Mouse (Mus musculus): ENCODE results near the gene Rufy3. TPM values are rescaled to one million over a fixed set of nuclear protein-coding genes. Genes with fewer than 3 reads are reported as not detected.

Gene Rufy3
- total and polyA plus RNA-seq, 3 experiments, result 13.6 to 22.3 (median 17.4) TPM

DNA sequence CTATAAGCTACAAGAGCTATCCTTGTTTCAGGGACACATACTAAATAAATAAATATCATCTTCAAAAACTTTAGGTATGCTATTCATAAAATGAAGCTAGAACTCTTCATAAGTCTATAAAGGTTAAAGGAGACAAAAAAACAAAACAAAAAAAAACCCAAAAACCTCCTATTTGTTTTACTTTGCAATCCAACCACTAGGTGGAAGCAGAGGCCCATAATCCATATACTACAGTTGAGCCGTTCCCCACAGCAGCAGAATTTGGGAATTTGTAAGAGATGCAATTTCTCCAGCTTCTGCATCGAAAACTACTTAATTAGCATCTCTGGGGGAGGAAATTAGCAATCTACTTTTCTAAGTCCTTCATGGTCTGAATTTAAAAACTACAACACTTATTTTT lies 45.6 kb upstream of the Rufy3 start:
- DNase-seq (ENCODE audit: extremely low read depth), result peak; percentile 65
- H3K9ac ChIP-seq (ENCODE audit: insufficient read depth, low read depth), result no peak overlapping the region
- no peak for TF ChIP-seq CHD1 (IDR thresholded peaks at IDR 0.05; ENCODE audit: low read depth, low read length)
- TF ChIP-seq CTCF (conservative IDR thresholded peaks at IDR 0.05 in 1 of 2, IDR thresholded peaks at IDR 0.05 in 1 of 2; ENCODE audit: low read depth in 2 of 2, low read length in 2 of 2), result peak; percentile 38 to 92; a peak in 3 of 4 replicates
- TF ChIP-seq HCFC1 (IDR thresholded peaks at IDR 0.05; ENCODE audit: low read depth, low read length), result no peak
- no peak for TF ChIP-seq GABPA (IDR thresholded peaks at IDR 0.05; ENCODE audit: insufficient replicate concordance, low read depth, low read length)
- TF ChIP-seq JUND (conservative IDR thresholded peaks at IDR 0.05; ENCODE audit: low read depth, low read length), result peak; percentile 60
- no peak for TF ChIP-seq USF1 (IDR thresholded peaks at IDR 0.05; ENCODE audit: low read depth, low read length)
- TF ChIP-seq MAZ (IDR thresholded peaks at IDR 0.05; ENCODE audit: low read depth, low read length), result no peak
- TF ChIP-seq MYC (IDR thresholded peaks at IDR 0.05; ENCODE audit: low read depth, low read length), result no peak
- no peak for TF ChIP-seq ETS1 (conservative IDR thresholded peaks at IDR 0.05; ENCODE audit: low read depth, low read length)
- peak; percentile 87 for TF ChIP-seq ZC3H11A (IDR thresholded peaks at IDR 0.05; ENCODE audit: low read depth, low read length)
- TF ChIP-seq NRF1 (IDR thresholded peaks at IDR 0.05; ENCODE audit: low read depth, low read length), result no peak
- TF ChIP-seq SMC3 (IDR thresholded peaks at IDR 0.05; ENCODE audit: low read depth, low read length), result peak; percentile 94
- no peak for TF ChIP-seq ELF1 (IDR thresholded peaks at IDR 0.05; ENCODE audit: low read depth, low read length)
- TF ChIP-seq JUN (IDR thresholded peaks at IDR 0.05; ENCODE audit: insufficient read depth, low read depth, low read length), result no peak
- TF ChIP-seq MAX (IDR thresholded peaks at IDR 0.05; ENCODE audit: low read length), result no peak
- no peak for TF ChIP-seq MEF2A (IDR thresholded peaks at IDR 0.05; ENCODE audit: borderline replicate concordance, low read depth, low read length)
- TF ChIP-seq CHD2 (IDR thresholded peaks at IDR 0.05; ENCODE audit: low read length), result no peak
- TF ChIP-seq USF2 (conservative IDR thresholded peaks at IDR 0.05; ENCODE audit: low read depth, low read length), result no peak
- TF ChIP-seq ZKSCAN1 (IDR thresholded peaks at IDR 0.05; ENCODE audit: borderline replicate concordance, low read depth, low read length), result no peak; the same call in 1 of the 2 replicates
- TF ChIP-seq TBP (conservative IDR thresholded peaks at IDR 0.05; ENCODE audit: low read depth, low read length), result no peak
- TF ChIP-seq NELFE (IDR thresholded peaks at IDR 0.05; ENCODE audit: low read depth, low read length), result peak; percentile 43; the same call in 1 of the 2 replicates
- TF ChIP-seq IRF4 (IDR thresholded peaks at IDR 0.05; ENCODE audit: low read depth, low read length), result peak; percentile 52; the same call in 1 of the 2 replicates
- peak; percentile 90 for TF ChIP-seq ZNF384 (IDR thresholded peaks at IDR 0.05; ENCODE audit: low read depth, low read length)
- TF ChIP-seq EP300 (IDR thresholded peaks at IDR 0.05; ENCODE audit: low read length), result no peak
- no peak for TF ChIP-seq MAFK (IDR thresholded peaks at IDR 0.05; ENCODE audit: insufficient replicate concordance, low read length)
- peak; percentile 55; the same call in 1 of the 2 replicates for TF ChIP-seq SIN3A (IDR thresholded peaks at IDR 0.05; ENCODE audit: low read length)
- TF ChIP-seq KAT2A (IDR thresholded peaks at IDR 0.05; ENCODE audit: insufficient replicate concordance, low read length), result no peak
- TF ChIP-seq ZMIZ1 (IDR thresholded peaks at IDR 0.05; ENCODE audit: low read depth, low read length), result no peak
- 0 out of 2 replicates have a peak, but pooled peaks have one; percentile 17 for TF ChIP-seq TCF12 (IDR thresholded peaks at IDR 0.05; ENCODE audit: low read depth, low read length)
- TF ChIP-seq BHLHE40 (IDR thresholded peaks at IDR 0.05; ENCODE audit: low read depth, low read length), result no peak
- no peak for TF ChIP-seq E2F4 (IDR thresholded peaks at IDR 0.05; ENCODE audit: insufficient replicate concordance, low read depth, low read length)
- peak; percentile 99 for TF ChIP-seq RAD21 (IDR thresholded peaks at IDR 0.05; ENCODE audit: low read depth, low read length)
- no peak for TF ChIP-seq PAX5 (IDR thresholded peaks at IDR 0.05; ENCODE audit: low read length)
- H3K4me1 ChIP-seq (ENCODE audit: control insufficient read depth in 1 of 2, insufficient read depth in 2 of 2), result peaks cover 6 to 26% of the 10 kb centered on the region in 2 experiments; a peak in 3 of 4 replicates
- in situ Hi-C loops (cut with MboI; ENCODE audit: low pct_ligation_motif_present, low pct_unique_long_range_greater_than_20kb, low sequenced_read_pairs), result no loop called here
- H3K79me2 ChIP-seq (replicated peaks; ENCODE audit: control insufficient read depth, extremely low read depth, insufficient read depth, poor library complexity, severe bottlenecking), result peaks cover 3% of the 10 kb centered on the region; the same call in 1 of the 2 replicates
- peaks cover 8 to 26% of the 10 kb centered on the region in 2 experiments for H3K36me3 ChIP-seq (replicated peaks in 1 of 2; ENCODE audit: control insufficient read depth in 1 of 2, insufficient read depth in 1 of 2, low read length in 1 of 2)
- H3K9me3 ChIP-seq (replicated peaks; ENCODE audit: low read length), result no peaks in the 10 kb centered on the region
- no peak overlapping the region for H3K4me2 ChIP-seq (ENCODE audit: insufficient read depth, low read depth, poor library complexity, severe bottlenecking)
- H3K27ac ChIP-seq (ENCODE audit: insufficient read depth, low read depth), result no peak overlapping the region
- H3K4me3 ChIP-seq (replicated peaks in 1 of 3; ENCODE audit: low read depth in 2 of 3, low read length in 2 of 3, poor library complexity in 1 of 3), result no peak overlapping the region
- dilution Hi-C loops (cut with MboI; ENCODE audit: extremely low pct_ligation_motif_present, extremely low pct_unique_long_range_greater_than_20kb, low sequenced_read_pairs), result no loop called here
- no peaks in the 10 kb centered on the region for H3K27me3 ChIP-seq (replicated peaks)

Data from CH12.LX (cell line).